Comparison of ENCODE assay signal across 8 mouse cellular contexts in the genomic region with DNA sequence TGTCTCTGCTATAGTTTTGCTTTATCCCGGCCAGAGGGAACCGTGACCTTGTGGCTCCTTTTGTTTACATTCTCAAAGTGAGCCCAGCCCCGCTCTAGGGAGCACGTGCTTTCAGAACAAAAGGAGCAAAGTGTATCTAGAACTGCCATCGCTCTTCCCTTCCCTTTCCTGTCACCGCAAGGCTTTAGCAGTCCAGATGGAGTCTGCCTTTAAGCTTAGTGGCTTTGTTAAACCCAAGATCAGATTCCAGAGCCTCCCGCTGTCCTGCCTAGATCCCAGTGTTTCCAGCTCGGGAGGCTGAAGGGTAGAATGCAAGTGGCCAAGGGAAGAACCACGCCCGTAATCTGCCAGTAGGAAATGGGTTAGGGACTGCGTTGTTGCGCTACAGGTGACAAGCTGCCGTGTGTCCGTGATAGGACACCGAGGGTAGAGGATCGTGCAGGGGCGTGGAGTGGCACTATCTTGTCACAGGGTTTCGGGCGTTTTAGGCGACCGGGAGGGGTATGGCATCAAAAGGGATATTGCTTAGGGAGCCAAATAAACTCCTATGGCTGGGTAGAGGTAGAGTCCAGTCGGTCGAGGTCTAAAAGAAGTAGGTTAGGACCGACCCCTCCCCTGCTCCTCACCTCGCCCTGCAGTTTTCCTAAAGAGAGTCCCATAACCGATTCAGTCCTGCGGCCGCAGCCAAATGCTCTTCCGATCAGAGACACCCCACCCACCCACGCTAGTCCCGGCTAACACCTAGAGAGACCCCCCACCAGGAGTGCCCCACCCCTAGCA. TPM values are rescaled to one million over a fixed set of nuclear protein-coding genes. Genes with fewer than 3 reads are reported as not detected.
DNase-seq lines count a peak whose midpoint lies in the region; ATAC-seq lines count a peak whose summit lies in the region.

No protein-coding gene starts in this region.

- peak; percentile 29 for ATAC-seq in megakaryocyte-erythroid progenitor cell, adult 5-6 weeks (replicated peaks; ENCODE audit: low FRiP score, low TSS enrichment, poor library complexity, severe bottlenecking)

- DNase-seq in adrenal gland, postnatal 10 days: peak; percentile 38
- no peak for DNase-seq in adrenal gland, adult 2 months
- DNase-seq in cerebellum, adult 8-10 months: peak; percentile 58
- peak; percentile 44 to 57 for DNase-seq in heart, adult 18-20 months
- DNase-seq in kidney, postnatal 14 days: peak; percentile 45
- DNase-seq in thymus, adult 18-20 months: peak; percentile 42 to 65
- DNase-seq in right cerebral cortex, postnatal 36 days (ENCODE audit: low spot score in 2 of 2): no peak

RNA-seq across cellular contexts. Expression of gene Stmn1, which starts 0.5 kb away (rescaled TPM):
- 100 to 1,000 TPM; 140 to 156 TPM for total RNA-seq in adrenal gland, postnatal 10 days (2021)
- total RNA-seq in adrenal gland, adult 2 months (2021): 10 to 100 TPM; 28.7 to 31.8 TPM
- polyA plus RNA-seq in adrenal gland, adult 2 months (2012; rRNA removed): 1.3 and 2.4 TPM in 2 replicates
- total RNA-seq in heart, adult 18-20 months (2021): 10 to 100 TPM; 21.3 to 24.5 TPM
- 600 and 836 TPM in 2 replicates for total RNA-seq in megakaryocyte-erythroid progenitor cell, adult 5-6 weeks (2014; fragmentation: Nextera tagmentation)
- total RNA-seq in megakaryocyte-erythroid progenitor cell, adult 5-6 weeks (2017): 1,250 and 1,264 TPM in 2 replicates

RNA-seq across cellular contexts. Expression of gene Paqr7, which starts 28.9 kb away (rescaled TPM):
- 10 to 100 TPM; 23.5 to 28.6 TPM for total RNA-seq in adrenal gland, postnatal 10 days (2021)
- 10 to 100 TPM; 30.3 to 78.9 TPM for total RNA-seq in adrenal gland, adult 2 months (2021)
- 196 and 204 TPM in 2 replicates for polyA plus RNA-seq in adrenal gland, adult 2 months (2012; rRNA removed)
- total RNA-seq in heart, adult 18-20 months (2021): 10 to 100 TPM; 15.5 to 15.7 TPM
- total RNA-seq in megakaryocyte-erythroid progenitor cell, adult 5-6 weeks (2014; fragmentation: Nextera tagmentation): 0.66 and 1.3 TPM in 2 replicates
- 0.47 and 0.80 TPM in 2 replicates for total RNA-seq in megakaryocyte-erythroid progenitor cell, adult 5-6 weeks (2017)

RNA-seq across cellular contexts. Expression of gene Aunip, which starts 43.2 kb away (rescaled TPM):
- total RNA-seq in adrenal gland, postnatal 10 days (2021): 1 to 10 TPM; 2.4 to 3.1 TPM
- 1 to 10 TPM in 1 of 2 experiments, under 1 TPM in 1; 0.29 to 1.5 TPM for total RNA-seq in adrenal gland, adult 2 months (2021)
- 0.10 and 0.16 TPM in 2 replicates for polyA plus RNA-seq in adrenal gland, adult 2 months (2012; rRNA removed)
- total RNA-seq in heart, adult 18-20 months (2021): under 1 TPM in 1 of 2 experiments, not detected in 1; 0.36 TPM
- total RNA-seq in megakaryocyte-erythroid progenitor cell, adult 5-6 weeks (2014; fragmentation: Nextera tagmentation): 18.4 and 23.7 TPM in 2 replicates
- 34.6 and 45.8 TPM in 2 replicates for total RNA-seq in megakaryocyte-erythroid progenitor cell, adult 5-6 weeks (2017)

Comparison
In these comparisons a context has a peak if more than half of its experiments do, and no peak if none do; other contexts are left out.
1. DNase-seq: peak in adrenal gland, postnatal 10 days (single experiment), cerebellum, adult 8-10 months (single experiment), heart, adult 18-20 months (2 of 2), kidney, postnatal 14 days (single experiment) and thymus, adult 18-20 months (2 of 2); none in adrenal gland, adult 2 months (single experiment) and right cerebral cortex, postnatal 36 days (0 of 2).
2. RNA of gene Paqr7, which starts 28.9 kb away (total RNA-seq): 30.3 to 78.9 TPM in adrenal gland, adult 2 months, 23.5 to 28.6 TPM in adrenal gland, postnatal 10 days and 15.5 to 15.7 TPM in heart, adult 18-20 months; 0.47 to 1.3 TPM in megakaryocyte-erythroid progenitor cell, adult 5-6 weeks; every median in the first group is over 4 times any median in the second.
3. RNA of gene Aunip, which starts 43.2 kb away (total RNA-seq): 18.4 to 45.8 TPM in megakaryocyte-erythroid progenitor cell, adult 5-6 weeks; 2.4 to 3.1 TPM in adrenal gland, postnatal 10 days, 0.29 to 1.5 TPM in adrenal gland, adult 2 months and 0.36 TPM in heart, adult 18-20 months; every median in the first group is over 4 times any median in the second.